Mouse (Mus musculus) regulatory T cell (primary cell): ENCODE measurements around the gene Tspan12.
"Not testable (repeated sequence)": the region's sequence is repeated elsewhere in the genome, so short reads cannot be mapped to it uniquely, and the experiment has no call there.

Source experiments
- in situ Hi-C: fragments of 300-600 bp; cut with MboI, MseI; formaldehyde crosslinking; loops from one replicate; pipeline ENCODE4 v1.15.1; 2025; ENCODE audit warnings: high pct_unique_total_duplicates

The Tspan12 gene

DNA sequence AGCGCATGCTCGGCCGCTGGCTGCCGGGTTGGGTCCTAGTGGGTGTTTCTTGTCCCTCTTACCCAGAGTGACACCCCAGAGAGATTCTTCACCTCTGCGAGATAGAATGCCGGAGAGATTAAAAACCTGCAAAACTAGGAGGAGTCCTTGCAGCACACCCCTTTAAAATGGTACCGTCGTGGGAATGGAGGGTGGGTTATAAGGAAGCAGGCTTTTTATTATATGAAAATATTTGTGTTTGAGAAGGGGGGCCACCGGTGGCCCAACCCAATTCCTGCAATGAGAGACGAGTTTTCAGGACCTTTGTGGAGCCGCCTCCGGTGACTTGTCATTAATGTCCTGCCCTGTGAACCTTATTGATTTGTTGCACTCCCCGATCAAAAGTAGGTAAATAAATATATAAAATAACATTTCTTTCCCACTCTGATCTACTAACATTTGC lies at the start of gene Tspan12:
Tspan12 (minus strand) TSS at position 172 of the 442 bp plus-strand sequence.
- in situ Hi-C loops = no loop called here

DNA sequence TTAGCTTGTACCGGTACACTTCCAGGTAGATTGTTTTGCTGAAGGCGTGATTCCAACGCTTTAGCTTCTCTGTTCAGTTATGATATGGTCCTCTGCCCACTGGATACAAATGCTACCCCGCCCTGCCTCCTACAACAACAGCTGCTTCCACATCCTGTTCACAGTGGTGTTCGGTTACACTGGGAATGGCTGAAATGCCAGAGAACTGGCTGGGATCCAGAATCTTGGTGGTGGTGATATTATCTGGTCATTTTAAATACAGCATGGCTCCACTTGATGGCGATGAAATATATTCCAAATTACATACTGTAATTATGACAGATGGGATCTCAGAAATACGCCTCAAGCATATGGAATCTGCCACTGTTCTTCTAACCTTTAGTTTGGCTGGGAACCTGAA lies 42.1 kb upstream of the Tspan12 start:
- in situ Hi-C loops = no loop called here

DNA sequence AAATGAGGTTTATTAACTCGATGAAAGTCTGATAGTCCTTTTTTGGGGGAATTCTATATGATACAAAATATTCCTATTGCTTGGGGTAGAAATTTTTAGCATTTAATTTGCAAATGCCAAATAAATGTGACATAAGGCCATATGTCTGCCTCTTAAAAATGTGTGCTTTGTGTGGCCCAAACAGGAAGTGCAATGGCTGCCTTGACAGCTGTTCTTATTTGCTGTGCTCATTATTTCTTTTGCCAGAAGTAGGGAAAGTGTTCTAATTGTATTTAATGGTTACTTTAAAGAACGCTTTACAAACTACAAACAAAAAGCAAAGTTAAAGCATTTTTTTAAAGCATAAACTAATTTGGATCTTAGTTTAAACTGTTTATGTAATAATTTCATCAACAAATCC lies 36.8 kb upstream of the Tspan12 start:
- in situ Hi-C loops = no loop called here

DNA sequence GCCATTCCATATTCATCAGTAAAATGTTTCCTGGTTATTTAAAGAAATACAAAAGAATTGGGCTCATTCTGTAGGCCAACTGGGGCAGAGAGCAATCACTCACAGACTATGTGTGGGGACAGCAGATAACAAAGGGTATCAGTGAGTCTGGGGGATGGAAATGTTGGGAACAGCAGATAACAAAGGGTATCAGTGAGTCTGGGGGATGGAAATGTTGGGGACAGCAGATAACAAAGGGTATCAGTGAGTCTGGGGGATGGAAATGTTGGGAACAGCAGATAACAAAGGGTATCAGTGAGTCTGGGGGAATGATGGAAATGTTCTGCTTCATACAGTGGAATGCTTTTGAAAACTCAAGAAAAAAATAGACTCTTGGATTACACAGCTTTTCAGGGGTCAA lies 35.7 kb upstream of the Tspan12 start:
- in situ Hi-C loops = not testable (repeated sequence)

DNA sequence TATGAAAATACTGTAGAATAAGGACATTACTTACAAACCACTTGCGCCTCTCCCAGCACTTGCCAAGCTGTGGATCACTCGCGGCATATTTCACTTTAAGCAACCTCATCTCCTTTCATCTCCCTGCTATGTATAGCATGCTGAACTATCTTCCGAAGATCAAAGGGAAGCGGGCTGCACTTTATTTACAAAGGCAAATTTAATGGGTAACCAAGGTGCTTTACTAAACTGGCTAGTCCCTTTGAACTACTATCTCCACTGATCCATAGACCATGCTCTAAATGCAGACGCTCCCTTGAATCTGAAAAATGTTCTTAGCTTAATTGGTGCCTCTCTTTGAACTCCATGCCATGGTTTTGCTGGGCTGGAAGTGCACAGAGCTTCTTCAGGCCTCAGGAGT lies 27.2 kb upstream of the Tspan12 start:
- in situ Hi-C loops = no loop called here

DNA sequence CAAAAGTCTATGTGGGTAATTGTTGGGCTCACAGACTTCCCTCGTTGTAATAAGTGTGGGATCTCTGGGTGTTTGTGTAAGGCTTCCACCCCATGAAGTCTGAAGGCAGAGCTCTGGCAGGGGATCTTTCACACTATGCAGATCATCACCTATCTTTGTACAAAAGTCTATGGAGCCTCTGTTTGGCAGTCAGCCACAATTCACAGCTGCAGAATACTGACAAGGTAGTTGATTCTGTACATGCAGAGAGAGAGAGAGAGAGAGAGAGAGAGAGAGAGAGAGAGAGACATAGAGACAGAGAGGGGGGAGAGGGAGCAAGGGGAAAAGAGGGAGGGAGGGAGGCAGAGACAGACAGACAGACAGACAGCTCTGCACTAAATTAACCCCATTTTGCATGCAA lies 15.0 kb upstream of the Tspan12 start:
- in situ Hi-C loops = no loop called here

DNA sequence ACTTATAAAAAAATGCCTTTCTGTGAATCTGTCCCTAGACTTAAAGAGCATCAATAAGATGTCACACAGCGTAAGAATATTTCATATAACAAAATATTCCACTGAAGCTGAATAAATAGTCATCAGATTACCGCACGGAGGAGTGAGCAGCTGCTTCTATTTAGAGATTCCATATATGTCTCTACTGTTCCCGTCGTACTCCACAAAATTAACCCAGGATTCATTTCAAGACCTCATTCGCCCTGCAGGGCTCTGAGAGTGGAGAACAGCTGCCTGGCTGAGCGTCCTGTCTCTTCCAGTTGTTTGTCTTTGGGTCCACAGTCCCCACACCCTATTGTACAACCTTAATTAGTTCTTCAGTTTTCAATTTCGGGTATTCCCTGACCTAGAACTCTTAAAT lies 11.9 kb upstream of the Tspan12 start:
- in situ Hi-C loops = no loop called here

DNA sequence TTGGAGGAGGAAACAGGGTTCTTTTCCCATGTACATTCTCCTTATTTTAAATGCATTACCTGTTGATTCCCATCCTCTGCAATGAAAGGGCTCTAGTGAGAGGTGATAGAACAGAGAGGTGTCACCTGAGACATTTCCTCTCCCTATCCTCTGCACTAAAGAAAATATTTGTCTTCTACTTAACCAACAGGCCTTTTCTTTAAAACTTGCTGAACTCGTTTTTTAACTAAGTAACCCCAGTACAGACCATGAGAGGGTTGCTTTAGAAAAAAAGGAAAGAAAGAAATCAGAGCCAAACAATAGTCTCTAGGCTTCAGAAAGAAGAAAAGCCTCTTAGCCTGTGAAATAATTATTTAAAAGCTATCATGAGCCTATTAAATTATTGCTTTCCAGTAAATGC lies 11.2 kb upstream of the Tspan12 start:
- in situ Hi-C loops = no loop called here

DNA sequence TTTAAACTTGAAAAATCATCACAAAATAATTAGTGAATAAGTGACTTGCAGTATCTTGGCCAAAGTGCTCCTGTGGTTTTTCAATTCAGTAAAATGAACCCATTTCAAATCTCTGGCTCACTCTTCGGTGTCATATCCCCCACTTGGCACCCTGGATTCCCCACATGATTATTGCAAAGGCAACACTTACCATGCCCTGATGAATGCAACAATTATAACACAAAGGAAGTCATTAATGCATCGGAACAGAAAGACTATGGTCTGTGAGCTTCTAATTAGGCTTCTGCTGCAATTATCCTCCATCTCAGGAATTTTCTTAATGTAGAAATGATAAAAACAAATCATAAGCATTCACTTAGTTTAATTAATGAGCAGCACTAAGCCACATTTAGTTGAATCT lies 9.0 kb upstream of the Tspan12 start:
- in situ Hi-C loops = no loop called here

DNA sequence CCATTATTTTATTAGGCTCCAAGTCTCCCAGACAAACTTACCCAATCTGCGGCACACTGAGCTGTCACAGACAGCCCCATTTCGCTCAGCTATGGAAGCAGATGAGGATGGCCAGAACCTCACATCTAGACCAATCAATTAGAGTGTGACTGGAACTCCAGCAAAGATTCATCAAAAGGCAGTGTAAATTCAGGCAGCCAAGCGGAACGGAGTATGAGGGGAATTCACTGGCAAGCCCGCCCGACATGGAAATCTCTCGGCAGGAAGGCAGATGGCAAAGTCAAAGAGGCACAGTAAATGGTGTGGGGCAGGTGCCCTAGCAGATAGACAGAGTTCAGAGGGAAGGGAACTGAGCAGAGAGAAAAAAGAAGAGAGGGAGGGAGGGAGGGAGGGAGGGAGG lies 5.5 kb upstream of the Tspan12 start:
- in situ Hi-C loops = no loop called here

DNA sequence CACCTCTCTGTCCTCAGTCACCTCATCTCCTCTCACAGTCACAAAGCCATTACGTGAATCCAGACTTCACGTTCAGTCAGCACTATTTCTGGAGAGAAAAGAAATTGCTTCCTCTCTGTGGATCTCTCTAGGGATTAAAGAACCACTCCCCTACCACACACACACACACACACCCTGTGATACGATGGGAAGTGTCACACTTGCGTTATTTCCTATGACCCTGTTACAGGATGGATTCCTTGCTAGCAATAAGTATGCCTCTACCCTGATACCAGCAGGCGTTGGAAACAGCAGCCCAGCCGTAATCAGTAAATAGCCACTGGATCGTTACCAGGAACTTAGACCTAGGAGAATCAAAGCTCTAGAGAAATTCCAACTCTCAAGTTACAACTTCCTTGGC lies 3.6 kb upstream of the Tspan12 start:
- in situ Hi-C loops = no loop called here

DNA sequence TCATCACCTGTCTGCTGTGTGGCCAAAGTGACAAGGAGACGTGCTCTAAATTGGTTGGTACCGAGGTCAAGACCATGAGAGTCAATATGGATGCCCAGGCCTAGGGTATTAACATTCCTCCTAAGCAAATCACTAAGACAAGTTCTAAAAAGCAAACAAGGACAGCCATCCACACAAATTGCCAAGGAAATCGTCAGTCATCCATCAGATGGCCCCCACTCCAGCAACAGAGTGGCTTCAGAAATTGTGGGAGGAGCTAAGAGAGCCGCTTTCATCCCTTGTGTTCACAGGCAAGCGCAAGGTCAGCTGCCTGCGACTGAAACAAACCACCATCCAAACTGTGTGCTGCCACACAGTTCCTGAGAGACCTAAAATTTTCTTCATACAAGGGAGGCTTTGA lies 1.0 kb upstream of the Tspan12 start:
- in situ Hi-C loops = no loop called here

DNA sequence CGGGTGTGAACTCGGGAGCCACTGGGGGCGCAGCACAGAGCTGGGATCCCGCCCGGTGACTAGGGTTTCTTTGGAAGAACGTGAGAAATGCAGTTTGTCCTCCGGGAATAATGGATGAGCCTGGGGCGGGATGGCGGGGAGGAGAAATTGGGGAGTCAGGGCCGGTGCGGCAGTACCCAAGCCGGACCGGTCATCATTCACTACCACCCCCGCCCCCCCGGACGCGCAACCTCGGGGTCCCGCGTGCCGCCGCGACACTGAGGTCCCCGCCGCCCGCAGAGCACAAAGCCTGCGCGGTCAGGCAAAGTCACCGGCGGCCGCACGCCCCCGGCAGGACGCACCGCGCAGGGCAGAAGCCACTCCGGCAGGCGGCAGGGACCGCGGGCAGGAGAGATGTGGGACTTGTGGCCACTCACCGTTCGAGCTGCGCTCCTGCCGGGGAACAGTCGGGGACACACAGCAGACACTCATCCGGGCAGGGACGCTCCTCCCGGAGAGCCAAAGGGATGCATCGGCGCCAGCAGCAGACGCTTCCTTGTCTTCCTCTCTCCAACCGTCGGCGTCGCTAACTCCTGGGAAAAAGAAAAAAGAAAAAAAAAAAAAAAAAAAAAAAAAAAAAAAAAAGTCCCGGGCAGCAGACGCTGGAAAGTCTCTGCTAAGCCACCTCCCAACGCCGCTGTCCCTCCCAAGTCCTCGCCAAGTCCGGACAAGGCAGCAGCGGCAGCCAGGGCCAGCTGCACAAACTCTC lies 545 bp downstream of the Tspan12 start:
- in situ Hi-C loops = no loop called here

DNA sequence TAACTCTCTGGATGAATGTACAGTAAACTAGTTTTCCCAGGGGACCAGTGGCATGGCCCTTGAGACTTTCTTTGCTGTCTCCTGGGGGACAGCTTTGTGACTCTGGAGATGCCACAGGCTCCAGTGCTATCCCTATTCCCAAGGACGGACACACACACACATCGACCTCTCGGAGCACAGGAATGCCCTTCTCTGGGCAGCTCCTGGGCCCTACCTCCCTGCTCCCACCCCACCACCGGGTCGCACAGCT lies 1.0 kb downstream of the Tspan12 start:
- in situ Hi-C loops = no loop called here

DNA sequence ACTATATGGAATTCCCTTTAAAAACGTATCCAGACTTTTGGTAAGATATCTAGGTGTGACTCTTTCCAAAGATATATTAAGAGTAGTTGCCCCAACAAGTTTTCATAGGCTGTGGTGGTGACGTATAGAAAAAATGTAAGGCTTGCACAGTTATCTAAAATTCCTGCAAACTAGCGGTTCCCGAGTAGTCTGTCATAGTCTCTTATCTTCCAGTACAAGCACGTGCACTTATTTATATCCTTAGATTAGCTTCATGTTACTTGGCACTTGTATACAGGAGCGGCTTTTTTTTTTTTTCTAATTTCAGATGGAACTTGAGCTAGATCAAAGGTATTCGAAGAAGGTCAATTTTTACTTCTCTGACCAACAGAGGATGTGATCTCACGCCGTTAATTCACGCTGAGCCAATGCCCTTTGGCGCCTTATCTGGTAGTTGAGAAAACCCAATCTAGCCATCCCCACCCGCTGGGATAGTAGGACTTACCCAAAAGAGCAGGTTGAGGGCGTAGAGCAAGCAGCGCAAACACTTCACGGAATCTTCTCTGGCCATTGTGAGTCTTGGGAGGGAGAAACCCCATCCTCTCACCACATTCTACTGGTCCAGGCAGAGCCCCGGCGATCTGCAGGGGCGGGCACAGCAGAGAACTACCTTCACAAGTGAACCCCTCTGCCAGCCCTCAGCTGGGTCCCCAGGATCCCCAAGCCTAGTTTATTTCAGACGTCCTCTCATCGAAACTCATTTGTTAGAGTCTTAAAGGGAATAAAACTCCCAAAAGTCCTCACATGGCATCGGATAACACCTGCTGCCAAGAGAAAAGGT lies 1.6 kb downstream of the Tspan12 start:
- in situ Hi-C loops = no loop called here

DNA sequence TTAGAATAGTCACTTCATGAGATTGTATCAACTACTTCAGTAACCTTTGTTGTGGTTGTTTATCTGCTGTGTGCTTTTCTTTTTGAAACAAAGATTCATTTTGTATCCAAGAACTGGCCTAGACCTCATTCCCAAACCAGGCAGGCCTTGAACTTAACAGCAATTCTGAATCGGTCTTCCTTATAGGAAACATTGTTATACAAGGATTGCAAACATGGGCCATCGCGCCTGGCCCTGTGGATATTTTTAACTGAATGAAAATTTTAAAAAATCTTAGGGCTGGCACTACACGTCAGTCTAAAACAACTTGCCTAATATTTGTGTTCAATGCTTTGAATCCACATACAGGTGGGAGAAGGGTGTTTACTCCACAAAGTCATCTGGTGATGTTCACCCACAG lies 3.5 kb downstream of the Tspan12 start:
- in situ Hi-C loops = no loop called here

DNA sequence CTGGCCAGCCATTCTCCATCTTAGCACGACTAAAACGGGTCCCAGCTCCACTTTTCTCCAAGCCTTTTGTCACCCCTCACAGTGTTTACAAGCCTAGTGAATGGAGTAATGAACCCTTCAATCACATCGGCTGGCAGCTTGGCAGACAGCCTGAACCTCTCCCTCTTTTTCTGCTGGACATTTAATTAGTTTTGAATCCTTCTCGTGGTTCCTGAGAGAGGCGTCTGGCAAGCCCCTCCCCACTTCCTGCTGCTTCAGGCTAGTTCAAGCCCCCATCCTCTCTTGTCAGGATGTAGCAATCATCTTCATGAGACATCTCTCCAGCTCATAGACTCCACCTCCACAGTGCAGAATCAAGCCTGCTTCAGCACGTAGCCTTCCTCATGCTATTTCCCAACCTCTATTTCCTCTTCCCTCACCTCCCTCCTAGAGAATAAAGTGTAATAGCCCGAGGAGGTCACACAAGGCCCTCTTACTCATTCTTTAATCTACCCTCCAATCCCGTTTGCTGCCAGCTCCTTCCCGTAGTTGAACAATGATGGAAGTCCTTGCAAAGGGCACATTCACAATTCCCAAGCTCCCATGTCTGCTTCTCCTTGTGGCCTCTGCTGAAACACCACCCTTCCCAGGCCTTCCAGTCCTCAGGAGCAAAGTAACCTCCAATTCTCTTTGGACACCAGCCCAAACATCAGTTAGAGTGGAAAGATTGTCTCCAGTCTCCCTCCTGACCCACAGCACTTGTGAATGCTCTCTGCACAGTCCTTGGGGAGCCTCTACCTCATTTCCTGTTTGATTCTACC lies 12.1 kb downstream of the Tspan12 start:
- in situ Hi-C loops = no loop called here

DNA sequence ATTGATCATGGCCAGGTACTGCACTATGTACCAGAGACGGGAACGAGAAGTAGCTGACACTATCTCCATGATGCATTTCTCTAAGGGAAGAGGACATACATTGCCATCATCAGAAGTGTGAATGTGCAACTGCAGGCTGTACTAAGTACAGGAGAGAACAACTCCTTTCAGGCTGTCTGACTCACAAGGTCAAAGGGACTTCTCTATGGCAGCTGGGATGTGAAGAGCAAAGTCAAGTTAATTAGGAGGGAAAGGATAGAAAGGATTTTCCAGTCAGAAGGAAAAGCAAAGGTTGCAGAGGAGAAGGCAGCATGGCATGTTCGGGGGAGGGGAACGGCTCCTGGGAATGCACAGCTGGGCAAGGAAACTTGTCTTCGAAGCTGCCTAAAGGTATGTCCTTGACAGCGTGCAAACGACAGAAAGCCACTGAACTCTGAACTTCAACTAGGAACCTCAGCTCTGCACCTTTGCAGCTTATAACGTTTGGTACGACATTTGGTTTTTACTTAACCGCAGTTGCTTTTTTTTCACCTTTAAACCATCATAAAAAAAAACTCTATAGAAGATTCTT lies 13.0 kb downstream of the Tspan12 start:
- in situ Hi-C loops = no loop called here

DNA sequence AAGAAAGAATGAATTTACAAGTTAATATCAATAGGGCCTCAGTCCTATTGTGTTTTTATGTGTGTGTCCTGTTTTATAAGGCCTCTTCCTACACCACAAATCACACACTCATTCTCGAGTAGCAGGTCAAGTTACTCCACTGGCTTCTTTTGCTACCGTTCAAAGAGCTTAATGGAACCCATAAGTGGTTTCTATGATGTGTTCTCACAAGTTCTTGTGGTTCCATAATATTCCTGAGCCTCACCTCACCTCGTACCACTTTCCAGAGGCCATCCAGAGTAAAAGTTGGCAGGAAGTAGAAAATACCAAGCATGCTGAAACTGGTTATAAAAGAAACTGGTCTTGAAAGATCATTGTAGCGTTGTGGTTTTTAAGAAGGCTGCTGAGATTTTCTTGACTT lies 18.8 kb downstream of the Tspan12 start:
- in situ Hi-C loops = no loop called here

DNA sequence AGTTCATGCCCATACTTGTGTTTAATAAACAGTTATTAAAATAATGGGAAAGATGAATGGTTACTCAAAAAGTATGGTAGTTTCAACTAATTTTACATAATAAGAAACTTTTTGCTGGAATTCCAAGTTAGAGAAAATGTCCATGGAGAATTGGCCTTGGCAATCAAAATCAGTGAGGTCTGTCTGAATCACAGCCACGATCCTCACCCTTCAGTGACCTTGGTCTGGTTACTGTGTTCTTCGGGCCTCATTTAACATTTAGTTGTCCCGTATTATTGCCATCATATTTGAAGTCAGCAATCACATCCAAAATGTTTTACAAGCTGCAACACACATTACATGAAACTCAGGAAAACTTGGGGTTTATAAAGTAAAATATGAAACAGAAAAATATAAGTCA lies 20.4 kb downstream of the Tspan12 start:
- in situ Hi-C loops = no loop called here

DNA sequence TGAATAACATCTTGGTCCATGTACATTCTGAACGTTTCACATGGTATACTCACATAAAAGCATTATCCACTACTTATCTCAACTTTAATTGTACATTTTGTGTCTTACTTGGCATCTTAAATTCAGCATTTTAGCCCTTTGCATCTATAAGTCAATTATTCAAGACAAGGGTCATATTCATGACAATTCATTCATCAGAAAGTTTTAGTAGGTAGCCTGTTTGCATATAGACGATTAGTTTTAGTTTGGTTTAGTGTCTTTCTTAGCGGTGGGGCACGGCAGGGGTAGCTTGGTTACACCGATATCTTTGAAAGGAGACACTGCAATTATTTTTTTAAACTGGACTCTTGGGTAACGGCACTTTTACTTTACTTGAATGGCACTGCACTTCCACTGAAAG lies 21.4 kb downstream of the Tspan12 start:
- in situ Hi-C loops = no loop called here

DNA sequence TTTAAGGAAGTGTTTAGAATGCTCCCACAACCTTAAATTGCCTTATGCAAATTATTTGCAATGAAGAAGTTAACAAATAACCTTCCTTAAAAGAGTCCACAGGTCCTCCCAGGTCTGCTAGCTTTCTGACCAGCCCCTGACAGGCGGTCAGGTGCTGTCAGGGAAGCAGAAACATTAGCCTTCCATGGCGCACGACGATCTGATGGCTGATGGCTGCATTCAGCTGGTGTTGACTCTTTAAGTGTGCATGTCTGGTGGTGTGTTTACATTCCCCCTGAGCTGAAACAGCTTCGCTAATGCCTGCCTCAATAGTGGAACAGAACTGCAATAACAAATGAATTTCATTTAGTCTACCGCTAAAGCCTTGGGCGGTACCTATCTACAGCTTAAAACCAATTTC lies 22.4 kb downstream of the Tspan12 start:
- in situ Hi-C loops = no loop called here
